Mouse (Mus musculus): ENCODE data around the gene Uso1. TPM values are rescaled to one million over a fixed set of nuclear protein-coding genes. Genes with fewer than 3 reads are reported as not detected.

Uso1 gene
- 15.7 and 25.1 TPM in 2 replicates for polyA plus RNA-seq (2012; rRNA removed)

- H3K36me3 ChIP-seq (ENCODE audit: control insufficient read depth, insufficient read depth, low read length), result no peaks in the 10 kb centered on the region
- H3K27me3 ChIP-seq (ENCODE audit: control insufficient read depth, insufficient read depth, low read length), result no peaks in the 10 kb centered on the region
- peaks cover 13% of the 10 kb centered on the region; the same call in 1 of the 2 replicates for H3K4me1 ChIP-seq (ENCODE audit: control insufficient read depth, insufficient read depth, insufficient read length, low read length)
- H3K27ac ChIP-seq (ENCODE audit: insufficient read depth, low read depth, low read length), result peak within 1 kb of the TSS; percentile 51
- WGBS, result 1% methylated on average over 59 of the region's 59 CpGs
- no peak for TF ChIP-seq CTCF (IDR thresholded peaks at IDR 0.05; ENCODE audit: extremely low read depth, insufficient read length, insufficient replicate concordance, low read depth, low read length)
- TF ChIP-seq POLR2A (IDR thresholded peaks at IDR 0.05; ENCODE audit: low read depth, low read length), result peak; percentile 88
- H3K4me3 ChIP-seq (ENCODE audit: low read depth, low read length), result peak within 1 kb of the TSS; percentile 95
Measured at GRCm38 (mm10) chr5:92137239-92138046, at the start of gene Uso1. Uso1 (plus strand) TSS chr5:92137938.

GRCm38 (mm10) chr5:92093263-92094061, 44.3 kb upstream of the Uso1 start:
- WGBS, result 20% methylated on average over 15 of the region's 15 CpGs
- Histone ChIP-seq H3K27me3 (ENCODE audit: control insufficient read depth, insufficient read depth, low read length) (no peaks in the 10 kb centered on the region), H3K36me3 (ENCODE audit: control insufficient read depth, insufficient read depth, low read length) (no peaks in the 10 kb centered on the region), H3K27ac (ENCODE audit: insufficient read depth, low read depth, low read length) (peak overlapping the region; percentile 50), H3K4me3 (ENCODE audit: low read depth, low read length) (peak overlapping the region; percentile 54), H3K4me1 (ENCODE audit: control insufficient read depth, insufficient read depth, insufficient read length, low read length) (peaks cover 12% of the 10 kb centered on the region; the same call in 1 of the 2 replicates)
- TF ChIP-seq POLR2A (IDR thresholded peaks at IDR 0.05; ENCODE audit: low read depth, low read length) (no peak), CTCF (IDR thresholded peaks at IDR 0.05; ENCODE audit: extremely low read depth, insufficient read length, insufficient replicate concordance, low read depth, low read length) (no peak)

GRCm38 (mm10) chr5:92094062-92094415, 43.7 kb upstream of the Uso1 start:
- H3K4me1 ChIP-seq (ENCODE audit: control insufficient read depth, insufficient read depth, insufficient read length, low read length), result peaks cover 12% of the 10 kb centered on the region; the same call in 1 of the 2 replicates
- H3K27ac ChIP-seq (ENCODE audit: insufficient read depth, low read depth, low read length), result no peak overlapping the region
- no peak for TF ChIP-seq POLR2A (IDR thresholded peaks at IDR 0.05; ENCODE audit: low read depth, low read length)
- TF ChIP-seq CTCF (IDR thresholded peaks at IDR 0.05; ENCODE audit: extremely low read depth, insufficient read length, insufficient replicate concordance, low read depth, low read length), result no peak
- no peaks in the 10 kb centered on the region for H3K36me3 ChIP-seq (ENCODE audit: control insufficient read depth, insufficient read depth, low read length)
- WGBS, result 19% methylated on average over 3 of the region's 3 CpGs
- H3K27me3 ChIP-seq (ENCODE audit: control insufficient read depth, insufficient read depth, low read length), result no peaks in the 10 kb centered on the region
- no peak overlapping the region for H3K4me3 ChIP-seq (ENCODE audit: low read depth, low read length)

GRCm38 (mm10) chr5:92096786-92097185, 41.0 kb upstream of the Uso1 start:
- no peak for TF ChIP-seq CTCF (IDR thresholded peaks at IDR 0.05; ENCODE audit: extremely low read depth, insufficient read length, insufficient replicate concordance, low read depth, low read length)
- TF ChIP-seq POLR2A (IDR thresholded peaks at IDR 0.05; ENCODE audit: low read depth, low read length), result no peak
- peaks cover 12% of the 10 kb centered on the region; the same call in 1 of the 2 replicates for H3K4me1 ChIP-seq (ENCODE audit: control insufficient read depth, insufficient read depth, insufficient read length, low read length)
- WGBS, result 77% methylated on average over 6 of the region's 6 CpGs

GRCm38 (mm10) chr5:92097779-92098178, 40.0 kb upstream of the Uso1 start:
- H3K4me1 ChIP-seq (ENCODE audit: control insufficient read depth, insufficient read depth, insufficient read length, low read length), result peaks cover 16% of the 10 kb centered on the region; the same call in 1 of the 2 replicates
- no peaks in the 10 kb centered on the region for H3K36me3 ChIP-seq (ENCODE audit: control insufficient read depth, insufficient read depth, low read length)
- H3K27ac ChIP-seq (ENCODE audit: insufficient read depth, low read depth, low read length), result no peak overlapping the region; the same call in 1 of the 2 replicates
- no peaks in the 10 kb centered on the region for H3K27me3 ChIP-seq (ENCODE audit: control insufficient read depth, insufficient read depth, low read length)
- H3K4me3 ChIP-seq (ENCODE audit: low read depth, low read length), result no peak overlapping the region
- 95% methylated on average over 4 of the region's 4 CpGs for WGBS
- TF ChIP-seq POLR2A (IDR thresholded peaks at IDR 0.05; ENCODE audit: low read depth, low read length) (no peak), CTCF (IDR thresholded peaks at IDR 0.05; ENCODE audit: extremely low read depth, insufficient read length, insufficient replicate concordance, low read depth, low read length) (no peak)

More at GRCm38 (mm10) chr5:92096786-92097185, 41.0 kb upstream of the Uso1 start:
- Histone ChIP-seq H3K36me3 (ENCODE audit: control insufficient read depth, insufficient read depth, low read length) (no peaks in the 10 kb centered on the region), H3K4me3 (ENCODE audit: low read depth, low read length) (no peak overlapping the region), H3K27me3 (ENCODE audit: control insufficient read depth, insufficient read depth, low read length) (no peaks in the 10 kb centered on the region), H3K27ac (ENCODE audit: insufficient read depth, low read depth, low read length) (no peak overlapping the region)

- Histone ChIP-seq H3K4me3 (ENCODE audit: low read depth, low read length) (peak overlapping the region; percentile 10; the same call in 1 of the 2 replicates), H3K36me3 (ENCODE audit: control insufficient read depth, insufficient read depth, low read length) (no peaks in the 10 kb centered on the region), H3K4me1 (ENCODE audit: control insufficient read depth, insufficient read depth, insufficient read length, low read length) (peaks cover 11% of the 10 kb centered on the region; the same call in 1 of the 2 replicates), H3K27ac (ENCODE audit: insufficient read depth, low read depth, low read length) (peak overlapping the region; percentile 1), H3K27me3 (ENCODE audit: control insufficient read depth, insufficient read depth, low read length) (no peaks in the 10 kb centered on the region)
- WGBS, result 20% methylated on average over 13 of the region's 13 CpGs
- TF ChIP-seq CTCF (IDR thresholded peaks at IDR 0.05; ENCODE audit: extremely low read depth, insufficient read length, insufficient replicate concordance, low read depth, low read length) (no peak), POLR2A (IDR thresholded peaks at IDR 0.05; ENCODE audit: low read depth, low read length) (no peak)
Measured at GRCm38 (mm10) chr5:92098351-92099109, 39.2 kb upstream of the Uso1 start.

Data from small intestine, adult 2 months (tissue).